Mouse (Mus musculus) right cerebral cortex, postnatal 4 days (tissue): ENCODE data around the gene Pla1a.

Experiments used
- DNase-seq: peaks from one replicate; pipeline ENCODE4 v3.0.0-alpha.2; 2022

The Pla1a gene

GRCm38 (mm10) chr16:38385184-38385634, 47.7 kb downstream of the Pla1a start:
- DNase-seq = no peak

- DNase-seq = no peak
Measured at GRCm38 (mm10) chr16:38383683-38384082, 49.3 kb downstream of the Pla1a start.

GRCm38 (mm10) chr16:38379926-38380325, 53.0 kb downstream of the Pla1a start:
- DNase-seq = no peak

GRCm38 (mm10) chr16:38379493-38379892, 53.5 kb downstream of the Pla1a start:
- DNase-seq = no peak

- DNase-seq = no peak
Measured at GRCm38 (mm10) chr16:38379088-38379487, 53.9 kb downstream of the Pla1a start.

- no peak for DNase-seq
Measured at GRCm38 (mm10) chr16:38378591-38378990, 54.4 kb downstream of the Pla1a start.

GRCm38 (mm10) chr16:38377546-38377945, 55.4 kb downstream of the Pla1a start:
- no peak for DNase-seq

GRCm38 (mm10) chr16:38376841-38377249, 56.1 kb downstream of the Pla1a start:
- no peak for DNase-seq

GRCm38 (mm10) chr16:38376163-38376840, 56.6 kb downstream of the Pla1a start:
- DNase-seq = peak; percentile 49

- DNase-seq = no peak
Measured at GRCm38 (mm10) chr16:38375182-38375581, 57.8 kb downstream of the Pla1a start.

GRCm38 (mm10) chr16:38374379-38375140, 58.4 kb downstream of the Pla1a start:
- DNase-seq = no peak

- DNase-seq = no peak
Measured at GRCm38 (mm10) chr16:38373941-38374340, 59.0 kb downstream of the Pla1a start.

- DNase-seq = no peak
Measured at GRCm38 (mm10) chr16:38373439-38373838, 59.5 kb downstream of the Pla1a start.

GRCm38 (mm10) chr16:38372876-38373275, 60.1 kb downstream of the Pla1a start:
- DNase-seq = no peak

- DNase-seq = no peak
Measured at GRCm38 (mm10) chr16:38371705-38372296, 61.1 kb downstream of the Pla1a start.

GRCm38 (mm10) chr16:38370633-38371374, 62.1 kb downstream of the Pla1a start:
- no peak for DNase-seq

GRCm38 (mm10) chr16:38369992-38370484, 62.9 kb downstream of the Pla1a start:
- DNase-seq = no peak

- DNase-seq = no peak
Measured at GRCm38 (mm10) chr16:38369431-38369830, 63.5 kb downstream of the Pla1a start.

GRCm38 (mm10) chr16:38369000-38369399, 63.9 kb downstream of the Pla1a start:
- DNase-seq = no peak

GRCm38 (mm10) chr16:38368336-38368735, 64.6 kb downstream of the Pla1a start:
- DNase-seq = no peak

GRCm38 (mm10) chr16:38366231-38366630, 66.7 kb downstream of the Pla1a start:
- no peak for DNase-seq

- DNase-seq = no peak
Measured at GRCm38 (mm10) chr16:38365390-38365789, 67.6 kb downstream of the Pla1a start.

- DNase-seq = no peak
Measured at GRCm38 (mm10) chr16:38363657-38364056, 69.3 kb downstream of the Pla1a start.
